Mouse (Mus musculus) heart, adult 2 months (tissue): Measurements from ENCODE around the gene Rcor1.

Source experiments
- CTCF ChIP-seq: fragments of 200-600 bp; IDR thresholded peaks from 2 replicates; pipeline ENCODE4 v1.8.1; 2022; ENCODE audit warnings: antibody characterized with exemption, mild to moderate bottlenecking, moderate library complexity
- POLR2A ChIP-seq: fragments of 200-500 bp; IDR thresholded peaks from 2 replicates; pipeline ENCODE4 v1.6.1; 2011; ENCODE audit warnings: mild to moderate bottlenecking, low read depth, low read length, control low read depth; ENCODE audit not compliant: insufficient read depth

DNA sequence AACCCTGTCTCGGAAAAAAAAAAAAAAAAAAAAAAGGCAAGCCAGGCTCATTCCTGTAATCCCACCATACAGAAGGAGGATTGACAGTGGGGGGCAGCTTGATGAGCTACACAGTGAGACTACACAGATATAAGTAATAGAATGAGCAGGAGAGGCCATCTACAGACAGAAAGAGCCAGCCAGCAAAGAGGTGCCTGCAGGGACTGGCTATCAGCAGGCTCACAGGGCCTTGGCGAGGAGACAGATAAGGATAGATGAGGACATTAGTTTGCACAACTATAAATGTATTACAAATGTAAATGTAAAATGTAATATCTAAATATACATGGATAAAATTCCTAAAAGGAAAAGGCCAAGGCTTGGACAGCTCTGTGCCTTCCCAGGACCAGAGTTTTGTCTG is 39.3 kb upstream of the Rcor1 start:
- TF ChIP-seq CTCF (no peak), POLR2A (no peak)
